Mouse (Mus musculus): ENCODE measurements around the gene Clec18a. TPM values are rescaled to one million over a fixed set of nuclear protein-coding genes. Genes with fewer than 3 reads are reported as not detected.
"Not testable (repeated sequence)": the region's sequence is repeated elsewhere in the genome, so short reads cannot be mapped to it uniquely, and the experiment has no call there.

Gene Clec18a
- total RNA-seq, 2 experiments from 2014 or later, result 0.75 to 1.2 TPM

- intact Hi-C loops (cut with DNase I); DNase-seq (ENCODE audit: low spot score in 2 of 2): not testable (repeated sequence)
These were observed 65.6 kb downstream of the Clec18a start for GRCm38 (mm10) chr8:111026609-111027008.

DNA sequence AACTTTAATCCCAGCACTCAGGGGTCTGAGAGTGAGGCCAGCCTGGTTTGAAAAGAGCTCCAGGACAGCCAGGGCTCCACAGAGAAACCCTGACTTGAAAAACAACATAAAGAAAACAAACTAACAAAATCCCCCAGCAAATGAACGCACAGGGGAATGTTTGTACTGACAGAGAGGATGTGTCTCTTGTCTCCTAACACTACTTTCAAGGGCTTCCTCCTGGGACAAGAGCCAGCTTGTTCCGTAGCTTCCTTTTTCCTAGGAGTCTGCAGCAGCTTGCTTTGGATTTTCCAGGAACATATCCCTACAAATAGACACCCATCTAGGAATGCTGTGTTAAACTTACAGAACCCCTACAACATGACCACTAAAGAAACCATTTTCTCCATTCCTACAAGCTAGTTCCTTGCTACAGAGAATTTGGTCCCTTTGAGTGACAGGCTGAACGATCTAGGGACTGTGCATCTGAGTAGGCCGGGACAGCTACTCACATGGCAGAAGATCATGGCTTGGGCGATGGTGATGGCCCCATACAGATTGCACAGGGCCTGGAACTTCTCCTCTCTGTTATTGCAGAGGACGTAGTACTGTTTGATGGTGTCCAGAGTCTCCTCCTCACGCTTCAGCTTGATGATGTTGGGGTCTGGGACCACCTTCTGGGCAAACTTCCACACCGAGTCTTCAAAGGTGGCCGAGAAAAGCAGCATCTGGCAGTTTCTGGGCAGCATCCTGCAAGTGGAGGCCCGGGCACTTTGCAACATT lies 81.8 kb downstream of the Clec18a start:
- intact Hi-C loops (cut with DNase I); DNase-seq (ENCODE audit: low spot score in 2 of 2): not testable (repeated sequence)

Small RNAs within 50 kb of the gene (microRNA-seq; reads per million reads assigned to microRNA genes)
- gene Gm24103, result 0 reads per million in 2 experiments
- 0.26 to 1.3 reads per million in 2 experiments for gene Mir3473d

Other genes starting within 250 kb of the Clec18a start
- gene Cog4, start 245.8 kb downstream of the Clec18a start, total RNA-seq (2021), result 10 to 100 TPM; 54.8 to 56.2 TPM
- gene Sf3b3, start 245.6 kb downstream of the Clec18a start, total RNA-seq (2021), result 10 to 100 TPM; 53.9 to 54.6 TPM
- gene Fuk, start 189.9 kb downstream of the Clec18a start, total RNA-seq (2021), result 10 to 100 TPM; 15.6 to 16.9 TPM
- 10 to 100 TPM; 84.6 to 88.4 TPM for gene St3gal2, start 172.5 kb downstream of the Clec18a start, total RNA-seq (2021)
- 10 to 100 TPM; 31.7 to 32.6 TPM for gene Ddx19a, start 94.6 kb downstream of the Clec18a start, total RNA-seq (2021)
- gene Ddx19b, start 60.7 kb downstream of the Clec18a start, total RNA-seq (2021), result 10 to 100 TPM; 28.9 to 29.0 TPM
- gene Aars, start 59.3 kb downstream of the Clec18a start, total RNA-seq (2021), result 10 to 100 TPM; 94.1 to 98.8 TPM
- not detected for gene Exosc6, start 36.1 kb downstream of the Clec18a start, total RNA-seq (2021)
- 10 to 100 TPM; 31.6 to 32.1 TPM for gene Pdpr, start 2.2 kb upstream of the Clec18a start, total RNA-seq (2021)
- gene Glg1, start 166.8 kb upstream of the Clec18a start, total RNA-seq (2021), result 100 to 1,000 TPM; 143 to 144 TPM
- gene Rfwd3, start 207.8 kb upstream of the Clec18a start, total RNA-seq (2021), result 10 to 100 TPM; 18.2 TPM
- gene Mlkl, start 245.8 kb upstream of the Clec18a start, total RNA-seq (2021), result under 1 TPM; 0.21 to 0.68 TPM